Mouse (Mus musculus) lung, postnatal 0 days (tissue): ENCODE measurements around the gene Nostrin.

ENCODE experiments used
- CTCF ChIP-seq: IDR thresholded peaks from 2 replicates; pipeline ENCODE4 v1.5.1; 2016; ENCODE audit warnings: antibody characterized with exemption, mild to moderate bottlenecking
- EP300 ChIP-seq: IDR thresholded peaks from 2 replicates; pipeline ENCODE4 v1.6.1; 2016; ENCODE audit warnings: antibody characterized with exemption, mild to moderate bottlenecking, control low read depth

GRCm38 (mm10) chr2:69158907-69159306, 23.3 kb downstream of the Nostrin start:
- no peak for TF ChIP-seq CTCF
- no peak for TF ChIP-seq EP300
